Mouse (Mus musculus) pancreas, adult 10 weeks (tissue): ENCODE results near the gene Ilk. TPM values are rescaled to one million over a fixed set of nuclear protein-coding genes. Genes with fewer than 3 reads are reported as not detected.

Experiments
- polyA plus RNA-seq: library from polyadenylated mRNA; stranded (reverse); fragments of 350-450 nt; fragmentation: Illumina TruSeq; extraction: RNeasy Lipid Tissue Mini Kit (QIAGEN cat#74804); gene quantifications from one replicate; pipeline ENCODE4 v1.2.3, GENCODE M21; 2015; ENCODE audit warnings: low read depth, low replicate concordance; ENCODE audit not compliant: insufficient read depth

Ilk gene
- polyA plus RNA-seq: 59.5 TPM

GRCm38 (mm10) chr7:105736264-105736901, at the start of gene Ilk:
TSS of gene Ilk (plus strand) at chr7:105736592.

GRCm38 (mm10) chr7:105736911-105737521, 624 bp downstream of the Ilk start, which contains the start of gene Rrp8:
TSS of gene Rrp8 (minus strand) at chr7:105737385.

GRCm38 (mm10) chr7:105743926-105744590, 7.7 kb downstream of the Ilk start, which contains the start of gene Taf10:
TSS of gene Taf10 (minus strand) at chr7:105744361.

GRCm38 (mm10) chr7:105751491-105752433, 15.4 kb downstream of the Ilk start, which contains the start of gene Tpp1:
TSS of gene Tpp1 (minus strand) at chr7:105752235.

GRCm38 (mm10) chr7:105787285-105788140, 51.1 kb downstream of the Ilk start, which contains the start of gene Dchs1:
TSS of gene Dchs1 (minus strand) at chr7:105787654.

Other genes starting within 250 kb of the Ilk start
- gene Smpd1, start 182.2 kb upstream of the Ilk start, polyA plus RNA-seq: 10.9 TPM
- 3.9 TPM for gene Apbb1, start 154.9 kb upstream of the Ilk start, polyA plus RNA-seq
- not detected for gene Hpx, start 136.5 kb upstream of the Ilk start, polyA plus RNA-seq
- gene Trim3, start 103.0 kb upstream of the Ilk start, polyA plus RNA-seq: 22.4 TPM
- 41.8 TPM for gene Timm10b, start 96.5 kb upstream of the Ilk start, polyA plus RNA-seq
- gene Arfip2, start 96.2 kb upstream of the Ilk start, polyA plus RNA-seq: 22.3 TPM
- gene Gm45799, start 96.0 kb upstream of the Ilk start, polyA plus RNA-seq: 1.1 TPM
- 3.7 TPM for gene Dnhd1, start 85.8 kb upstream of the Ilk start, polyA plus RNA-seq
- 4.2 TPM for gene Rrp8, start 793 bp downstream of the Ilk start, polyA plus RNA-seq
- gene Taf10, start 7.8 kb downstream of the Ilk start, polyA plus RNA-seq: 48.7 TPM
- 22.7 TPM for gene Tpp1, start 15.6 kb downstream of the Ilk start, polyA plus RNA-seq
- 1.7 TPM for gene Dchs1, start 51.1 kb downstream of the Ilk start, polyA plus RNA-seq
- 40.2 TPM for gene Mrpl17, start 74.5 kb downstream of the Ilk start, polyA plus RNA-seq
- 4.0 TPM for gene Gm4070, start 217.4 kb downstream of the Ilk start, polyA plus RNA-seq